In genomic region chr1:118389454-118390265, GRCm38 (mm10) we compare ENCODE assay signal across 7 mouse cellular contexts. TPM values are rescaled to one million over a fixed set of nuclear protein-coding genes. Genes with fewer than 3 reads are reported as not detected.
DNase-seq lines count a peak whose midpoint lies in the region; TF ChIP-seq lines count a peak whose summit lies in the region.

No protein-coding gene starts in this region.

- 2% methylated on average over 44 of the region's 44 CpGs for WGBS in macrophage (ENCODE audit: missing documents)

- peak overlapping the region; percentile 86 for H3K27ac ChIP-seq in macrophage

- H3K27me3 ChIP-seq in C2C12 (ENCODE audit: control insufficient read depth, insufficient read depth, insufficient read length), result no peaks in the 10 kb centered on the region

- H3ac ChIP-seq in C2C12 (ENCODE audit: control insufficient read depth, insufficient read length, low read depth), result peak overlapping the region; percentile 80

- H3K36me3 ChIP-seq in C2C12 (ENCODE audit: control insufficient read depth, insufficient read depth) (peaks cover 28% of the 10 kb centered on the region), macrophage (ENCODE audit: inconsistent target) (no peaks in the 10 kb centered on the region)

- H3K79me3 ChIP-seq in C2C12 (ENCODE audit: low read depth), result peaks cover 52% of the 10 kb centered on the region

- peaks cover 74% of the 10 kb centered on the region for H3K79me2 ChIP-seq in C2C12 (ENCODE audit: control insufficient read depth, insufficient read depth)
- peaks cover 53% of the 10 kb centered on the region for H3K79me2 ChIP-seq in macrophage (ENCODE audit: inconsistent target)

- peak; percentile 39 for DNase-seq in MEL-GATA-1-ER (ENCODE audit: extremely low read depth, low read depth)
- peak; percentile 62 to 65 for DNase-seq in cerebellum, postnatal 25 days
- peak; percentile 40 to 64 for DNase-seq in gastrocnemius, postnatal 4 days (ENCODE audit: low spot score in 2 of 2)
- DNase-seq in layer of hippocampus, postnatal 25 days (ENCODE audit: extremely low spot score in 1 of 2, low spot score in 1 of 2), result peak; percentile 29 to 63
- peak; percentile 61 for DNase-seq in right cerebral cortex, postnatal 25 days

- peak overlapping the region; percentile 89 for H3K4me3 ChIP-seq in C2C12 (ENCODE audit: insufficient read depth, poor library complexity, severe bottlenecking)
- peak overlapping the region; percentile 95 for H3K4me3 ChIP-seq in macrophage (ENCODE audit: inconsistent target)

- no peak for TF ChIP-seq CTCF in C2C12 (IDR thresholded peaks at IDR 0.05; ENCODE audit: control insufficient read depth, insufficient read depth, insufficient read length)

TF ChIP-seq in C2C12, 6 proteins besides CTCF, POLR2A, EP300 and RAD21:
- TF ChIP-seq FOSL1 (IDR thresholded peaks at IDR 0.05; ENCODE audit: insufficient read depth, low read length, poor library complexity, severe bottlenecking), result no peak
- TF ChIP-seq CEBPB (IDR thresholded peaks at IDR 0.05; ENCODE audit: low read depth), result no peak
- TF ChIP-seq USF1 (IDR thresholded peaks at IDR 0.05; ENCODE audit: low read depth), result no peak
- TF ChIP-seq MYOG (IDR thresholded peaks at IDR 0.05; ENCODE audit: control insufficient read depth, extremely low read depth, insufficient read length), result no peak
- TF ChIP-seq MYOD1 (IDR thresholded peaks at IDR 0.05; ENCODE audit: control insufficient read depth, insufficient read length, low read depth), result no peak
- TF ChIP-seq MAX (IDR thresholded peaks at IDR 0.05), result no peak

RNA-seq across cellular contexts. Expression of gene Clasp1, which starts 0.8 kb away (rescaled TPM):
- polyA plus RNA-seq in C2C12 (2012; fragmentation: generic; extraction: Trizol) (19.4 TPM), macrophage (2018) (12.0 to 19.4 TPM (median 13.6 TPM) in 3 replicates)
- 100 to 1,000 TPM; 116 to 132 TPM for total RNA-seq in gastrocnemius, postnatal 4 days (2021)
- total RNA-seq in layer of hippocampus, postnatal 25 days (2021), result 100 to 1,000 TPM in 1 of 2 experiments, 10 to 100 TPM in 1; 88.7 to 103 TPM
- total RNA-seq in macrophage (2018; cell fraction: chromatin; rRNA removed), result 100 to 1,000 TPM in 22 of 26 experiments, 10 to 100 TPM in 4; 71.8 to 237 (median 190) TPM
- 10 to 100 TPM; 16.7 to 27.5 (median 22.3) TPM for total RNA-seq in macrophage (2018; cell fraction: cytosol; rRNA removed)
- 100 to 1,000 TPM in 9 of 26 experiments, 10 to 100 TPM in 17; 34.8 to 161 (median 83.0) TPM for total RNA-seq in macrophage (2018; cell fraction: nucleus; rRNA removed)

Comparison
In these comparisons a context has a peak if more than half of its experiments do, and no peak if none do; other contexts are left out.
1. Peak in every context shown above with its lines: DNase-seq, H3K4me3 ChIP-seq and H3K27ac ChIP-seq.